Mouse (Mus musculus): ENCODE results near the gene Olfr1274-ps. TPM values are rescaled to one million over a fixed set of nuclear protein-coding genes. Genes with fewer than 3 reads are reported as not detected.
"Not testable (repeated sequence)": the region's sequence is repeated elsewhere in the genome, so short reads cannot be mapped to it uniquely, and the experiment has no call there.

Olfr1274-ps gene
- polyA plus RNA-seq, 1 experiment from 2014 or later, result not detected

GRCm38 (mm10) chr2:90429782-90430181 is 31.3 kb downstream of the Olfr1274-ps start:
- not testable (repeated sequence) for H3K4me1 ChIP-seq (ENCODE audit: control insufficient read depth, insufficient read depth, low read length); H3K27ac ChIP-seq (ENCODE audit: low read depth, low read length); H3K27me3 ChIP-seq (ENCODE audit: control insufficient read depth, insufficient read depth, low read length); H3K9ac ChIP-seq (ENCODE audit: low read depth, low read length); H3K4me3 ChIP-seq (ENCODE audit: low read length); H3K36me3 ChIP-seq (ENCODE audit: control insufficient read depth, insufficient read depth, low read length); H3K9me3 ChIP-seq (ENCODE audit: control insufficient read depth, low read length); H3K4me2 ChIP-seq (replicated peaks; ENCODE audit: low read depth, low read length)
- WGBS, result no CpG with 5 or more reads among the region's 4 CpGs
- peak; percentile 80; the same call in 1 of the 2 replicates for ATAC-seq (ENCODE audit: low FRiP score, low TSS enrichment)

GRCm38 (mm10) chr2:90437453-90437852 is 39.0 kb downstream of the Olfr1274-ps start:
- H3K9me3 ChIP-seq (ENCODE audit: control insufficient read depth, low read length); H3K4me2 ChIP-seq (replicated peaks; ENCODE audit: low read depth, low read length); H3K27ac ChIP-seq (ENCODE audit: low read depth, low read length); H3K9ac ChIP-seq (ENCODE audit: low read depth, low read length); H3K4me3 ChIP-seq (ENCODE audit: low read length); H3K4me1 ChIP-seq (ENCODE audit: control insufficient read depth, insufficient read depth, low read length); ATAC-seq (ENCODE audit: low FRiP score, low TSS enrichment); H3K36me3 ChIP-seq (ENCODE audit: control insufficient read depth, insufficient read depth, low read length); H3K27me3 ChIP-seq (ENCODE audit: control insufficient read depth, insufficient read depth, low read length): not testable (repeated sequence)
- 92% methylated on average over 1 of the region's 5 CpGs for WGBS

GRCm38 (mm10) chr2:90440169-90440568 is 41.7 kb downstream of the Olfr1274-ps start:
- H3K27ac ChIP-seq (ENCODE audit: low read depth, low read length); H3K9ac ChIP-seq (ENCODE audit: low read depth, low read length); H3K9me3 ChIP-seq (ENCODE audit: control insufficient read depth, low read length); H3K4me2 ChIP-seq (replicated peaks; ENCODE audit: low read depth, low read length); H3K4me3 ChIP-seq (ENCODE audit: low read length); ATAC-seq (ENCODE audit: low FRiP score, low TSS enrichment); H3K4me1 ChIP-seq (ENCODE audit: control insufficient read depth, insufficient read depth, low read length); H3K36me3 ChIP-seq (ENCODE audit: control insufficient read depth, insufficient read depth, low read length); H3K27me3 ChIP-seq (ENCODE audit: control insufficient read depth, insufficient read depth, low read length): not testable (repeated sequence)

- not testable (repeated sequence) for H3K27ac ChIP-seq (ENCODE audit: low read depth, low read length)
These were observed 43.3 kb downstream of the Olfr1274-ps start for GRCm38 (mm10) chr2:90441811-90442210.

GRCm38 (mm10) chr2:90443811-90444210 is 45.3 kb downstream of the Olfr1274-ps start:
- H3K4me3 ChIP-seq (ENCODE audit: low read length), result no peak overlapping the region
- no peak overlapping the region for H3K4me2 ChIP-seq (replicated peaks; ENCODE audit: low read depth, low read length)
- H3K4me1 ChIP-seq (ENCODE audit: control insufficient read depth, insufficient read depth, low read length), result no peaks in the 10 kb centered on the region
- H3K27ac ChIP-seq (ENCODE audit: low read depth, low read length), result no peak overlapping the region
- no peaks in the 10 kb centered on the region for H3K27me3 ChIP-seq (ENCODE audit: control insufficient read depth, insufficient read depth, low read length)
- H3K36me3 ChIP-seq (ENCODE audit: control insufficient read depth, insufficient read depth, low read length), result no peaks in the 10 kb centered on the region; the same call in 1 of the 2 replicates
- ATAC-seq (ENCODE audit: low FRiP score, low TSS enrichment), result no peak
- no peak overlapping the region for H3K9ac ChIP-seq (ENCODE audit: low read depth, low read length)
- 77% methylated on average over 5 of the region's 5 CpGs for WGBS
- H3K9me3 ChIP-seq (ENCODE audit: control insufficient read depth, low read length), result no peaks in the 10 kb centered on the region

More at GRCm38 (mm10) chr2:90441811-90442210, 43.3 kb downstream of the Olfr1274-ps start:
- not testable (repeated sequence) for H3K4me1 ChIP-seq (ENCODE audit: control insufficient read depth, insufficient read depth, low read length); H3K9ac ChIP-seq (ENCODE audit: low read depth, low read length); H3K4me3 ChIP-seq (ENCODE audit: low read length); H3K4me2 ChIP-seq (replicated peaks; ENCODE audit: low read depth, low read length); ATAC-seq (ENCODE audit: low FRiP score, low TSS enrichment); H3K27me3 ChIP-seq (ENCODE audit: control insufficient read depth, insufficient read depth, low read length); H3K36me3 ChIP-seq (ENCODE audit: control insufficient read depth, insufficient read depth, low read length); H3K9me3 ChIP-seq (ENCODE audit: control insufficient read depth, low read length)
- WGBS, result 45% methylated on average over 4 of the region's 4 CpGs

- Histone ChIP-seq H3K9me3 (ENCODE audit: control insufficient read depth, low read length) (no peaks in the 10 kb centered on the region), H3K4me3 (ENCODE audit: low read length) (no peak overlapping the region), H3K27ac (ENCODE audit: low read depth, low read length) (no peak overlapping the region), H3K4me2 (replicated peaks; ENCODE audit: low read depth, low read length) (no peak overlapping the region), H3K4me1 (ENCODE audit: control insufficient read depth, insufficient read depth, low read length) (no peaks in the 10 kb centered on the region), H3K9ac (ENCODE audit: low read depth, low read length) (no peak overlapping the region), H3K27me3 (ENCODE audit: control insufficient read depth, insufficient read depth, low read length) (no peaks in the 10 kb centered on the region), H3K36me3 (ENCODE audit: control insufficient read depth, insufficient read depth, low read length) (peaks cover 3% of the 10 kb centered on the region; the same call in 1 of the 2 replicates)
- WGBS, result 83% methylated on average over 15 of the region's 15 CpGs
- peak; percentile 68; the same call in 1 of the 2 replicates for ATAC-seq (ENCODE audit: low FRiP score, low TSS enrichment)
These were observed 50.7 kb downstream of the Olfr1274-ps start for GRCm38 (mm10) chr2:90448967-90449740.

GRCm38 (mm10) chr2:90452380-90452779 is 53.9 kb downstream of the Olfr1274-ps start:
- ATAC-seq (ENCODE audit: low FRiP score, low TSS enrichment), result no peak
- peaks cover 14% of the 10 kb centered on the region; the same call in 1 of the 2 replicates for H3K36me3 ChIP-seq (ENCODE audit: control insufficient read depth, insufficient read depth, low read length)
- H3K4me1 ChIP-seq (ENCODE audit: control insufficient read depth, insufficient read depth, low read length), result no peaks in the 10 kb centered on the region
- no peaks in the 10 kb centered on the region for H3K9me3 ChIP-seq (ENCODE audit: control insufficient read depth, low read length)
- 68% methylated on average over 3 of the region's 3 CpGs for WGBS
- H3K27me3 ChIP-seq (ENCODE audit: control insufficient read depth, insufficient read depth, low read length), result no peaks in the 10 kb centered on the region
- no peak overlapping the region for H3K4me2 ChIP-seq (replicated peaks; ENCODE audit: low read depth, low read length)
- H3K9ac ChIP-seq (ENCODE audit: low read depth, low read length), result no peak overlapping the region
- H3K4me3 ChIP-seq (ENCODE audit: low read length), result no peak overlapping the region
- H3K27ac ChIP-seq (ENCODE audit: low read depth, low read length), result no peak overlapping the region

Other genes starting within 250 kb of the Olfr1274-ps start
- gene Olfr1270, start 245.6 kb upstream of the Olfr1274-ps start, polyA plus RNA-seq (2014; fragmentation: Nextera tagmentation; extraction: Ambion mirVana), result not detected in 2 replicates
- not detected in 2 replicates for gene Olfr1506, start 174.2 kb upstream of the Olfr1274-ps start, polyA plus RNA-seq (2014; fragmentation: Nextera tagmentation; extraction: Ambion mirVana)
- gene Olfr142, start 141.1 kb upstream of the Olfr1274-ps start, polyA plus RNA-seq (2014; fragmentation: Nextera tagmentation; extraction: Ambion mirVana), result not detected in 2 replicates
- gene Olfr1271, start 127.7 kb upstream of the Olfr1274-ps start, polyA plus RNA-seq (2014; fragmentation: Nextera tagmentation; extraction: Ambion mirVana), result not detected in 2 replicates
- not detected in 2 replicates for gene Olfr1272, start 105.8 kb upstream of the Olfr1274-ps start, polyA plus RNA-seq (2014; fragmentation: Nextera tagmentation; extraction: Ambion mirVana)
- gene Gm13769, start 76.5 kb upstream of the Olfr1274-ps start, polyA plus RNA-seq (2014; fragmentation: Nextera tagmentation; extraction: Ambion mirVana), result 0.09 TPM in 1 of 2 replicates, not detected in the other
- gene Ptprj, start 182.0 kb downstream of the Olfr1274-ps start, polyA plus RNA-seq (2014; fragmentation: Nextera tagmentation; extraction: Ambion mirVana), result 7.6 and 10.8 TPM in 2 replicates

Data from kidney, embryonic 14.5 days (tissue).